ENCODE assay signal across 19 mouse cellular contexts in the genomic region with DNA sequence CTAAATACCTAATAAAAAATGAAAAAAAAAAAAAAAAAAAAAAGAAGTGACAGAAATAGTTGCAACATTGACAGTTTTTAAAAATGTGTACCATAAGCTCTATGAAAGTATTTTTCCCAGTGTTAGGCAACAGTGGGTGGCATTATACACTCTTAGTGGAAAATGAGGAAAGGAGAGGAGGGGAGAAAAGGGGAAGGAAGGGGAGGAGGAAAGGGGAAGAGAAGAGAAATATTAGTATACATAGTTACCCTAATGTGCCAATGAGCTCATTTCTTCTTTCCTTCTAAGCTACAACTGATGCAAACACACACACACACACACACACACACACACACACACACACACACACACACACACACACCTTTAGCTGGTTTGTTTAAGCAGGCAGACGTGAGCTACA.
"Had no signal": no experiment of that assay in that cellular context is flagged by ENCODE, and none has a peak within 500 bp of the region (broad histone marks: within the 10 kb centered on the region; RNA-seq: fewer than 3 reads in every experiment).

No protein-coding gene starts in this region.

- ATAC-seq: liver, postnatal 0 days; lung, postnatal 0 days; midbrain, embryonic 13.5 days; midbrain, embryonic 15.5 days had no signal

- H3K4me3 ChIP-seq: liver, embryonic 15.5 days; lung, embryonic 15.5 days; megakaryocyte, embryonic 14.5 days; midbrain, embryonic 13.5 days; midbrain, embryonic 15.5 days; neural tube, embryonic 12.5 days had no signal

- H3K4me1 ChIP-seq: liver, embryonic 15.5 days; lung, embryonic 15.5 days; megakaryocyte, embryonic 14.5 days; midbrain, embryonic 13.5 days; midbrain, embryonic 15.5 days; neural tube, embryonic 12.5 days had no signal

- DNase-seq: liver, postnatal 0 days; lung, adult 2 months; lung, postnatal 14 days; retina, postnatal 1 day; right cerebral cortex, adult 18-20 months; right cerebral cortex, postnatal 25 days; right cerebral cortex, postnatal 4 days; spleen, adult 18-20 months; thymus, adult 18-20 months; thymus, postnatal 14 days; thymus, postnatal 36 days had no signal

- H3K27ac ChIP-seq: liver, embryonic 15.5 days; lung, embryonic 15.5 days; macrophage; midbrain, embryonic 13.5 days; midbrain, embryonic 15.5 days; neural tube, embryonic 12.5 days had no signal
